Mouse (Mus musculus): ENCODE results near the gene Nme6.

- no peak; the same call in 1 of the 2 replicates for TF ChIP-seq CTCF (IDR thresholded peaks at IDR 0.05; ENCODE audit: borderline replicate concordance, extremely low read depth, insufficient read depth, insufficient read length)
- no peak for TF ChIP-seq POLR2A (IDR thresholded peaks at IDR 0.05; ENCODE audit: borderline replicate concordance, extremely low read depth, insufficient read depth, insufficient read length, poor library complexity, severe bottlenecking)
These were observed 45.1 kb downstream of the Nme6 start for GRCm38 (mm10) chr9:109877666-109878065.

Measured in brain, embryonic 14.5 days (tissue).